Mouse (Mus musculus): Measurements from ENCODE around the gene Runx2. TPM values are rescaled to one million over a fixed set of nuclear protein-coding genes. Genes with fewer than 3 reads are reported as not detected.

Gene Runx2
- polyA plus RNA-seq, 1 experiment from 2014 or later = 0.23 TPM

- Histone ChIP-seq H3K4me3 (no peak overlapping the region), H3K4me1 (replicated peaks) (0 out of 2 replicates have a peak, but pooled peaks cover 4% of the 10 kb centered on the region), H3K36me3 (no peaks in the 10 kb centered on the region), H3K9me3 (replicated peaks) (no peaks in the 10 kb centered on the region), H3K27ac (no peak overlapping the region), H3K9ac (no peak overlapping the region), H3K27me3 (no peaks in the 10 kb centered on the region; the same call in none of the 2 replicates), H3K4me2 (no peak overlapping the region)
- no peak for ATAC-seq (replicated peaks; ENCODE audit: insufficient number of reproducible peaks, insufficient read depth, low FRiP score, low read depth)
- WGBS = 72% methylated on average over 26 of the region's 26 CpGs
Observed at GRCm38 (mm10) chr17:44613716-44614715, 200.6 kb downstream of the Runx2 start.

- H3K4me3 ChIP-seq = no peak overlapping the region
- H3K27me3 ChIP-seq = no peaks in the 10 kb centered on the region; the same call in none of the 2 replicates
- no peak overlapping the region for H3K9ac ChIP-seq
- no peak overlapping the region for H3K27ac ChIP-seq
- H3K4me2 ChIP-seq = no peak overlapping the region
- no peak for ATAC-seq (replicated peaks; ENCODE audit: insufficient number of reproducible peaks, insufficient read depth, low FRiP score, low read depth)
- 52% methylated on average over 8 of the region's 8 CpGs for WGBS
- no peaks in the 10 kb centered on the region for H3K4me1 ChIP-seq (replicated peaks)
- H3K9me3 ChIP-seq (replicated peaks) = no peaks in the 10 kb centered on the region
- no peaks in the 10 kb centered on the region for H3K36me3 ChIP-seq
Observed at GRCm38 (mm10) chr17:44612641-44613040, 202.0 kb downstream of the Runx2 start.

GRCm38 (mm10) chr17:44612002-44612401 is 202.6 kb downstream of the Runx2 start:
- Histone ChIP-seq H3K36me3 (no peaks in the 10 kb centered on the region), H3K27me3 (no peaks in the 10 kb centered on the region; the same call in none of the 2 replicates), H3K27ac (no peak overlapping the region), H3K9ac (no peak overlapping the region), H3K4me3 (no peak overlapping the region), H3K4me1 (replicated peaks) (no peaks in the 10 kb centered on the region), H3K9me3 (replicated peaks) (no peaks in the 10 kb centered on the region), H3K4me2 (no peak overlapping the region)
- WGBS = 88% methylated on average over 3 of the region's 3 CpGs
- ATAC-seq (replicated peaks; ENCODE audit: insufficient number of reproducible peaks, insufficient read depth, low FRiP score, low read depth) = no peak

- Histone ChIP-seq H3K4me3 (no peak overlapping the region), H3K27me3 (no peaks in the 10 kb centered on the region; the same call in none of the 2 replicates), H3K36me3 (no peaks in the 10 kb centered on the region), H3K27ac (no peak overlapping the region), H3K9ac (no peak overlapping the region), H3K4me2 (no peak overlapping the region), H3K9me3 (replicated peaks) (no peaks in the 10 kb centered on the region), H3K4me1 (replicated peaks) (no peaks in the 10 kb centered on the region)
- WGBS = 84% methylated on average over 4 of the region's 4 CpGs
- no peak for ATAC-seq (replicated peaks; ENCODE audit: insufficient number of reproducible peaks, insufficient read depth, low FRiP score, low read depth)
Observed at GRCm38 (mm10) chr17:44611543-44611942, 203.1 kb downstream of the Runx2 start.

GRCm38 (mm10) chr17:44610828-44611227 is 203.8 kb downstream of the Runx2 start:
- no peaks in the 10 kb centered on the region; the same call in none of the 2 replicates for H3K27me3 ChIP-seq
- H3K4me1 ChIP-seq (replicated peaks) = no peaks in the 10 kb centered on the region
- no peak for ATAC-seq (replicated peaks; ENCODE audit: insufficient number of reproducible peaks, insufficient read depth, low FRiP score, low read depth)
- no peak overlapping the region for H3K9ac ChIP-seq
- no peak overlapping the region for H3K27ac ChIP-seq
- no peaks in the 10 kb centered on the region for H3K9me3 ChIP-seq (replicated peaks)
- H3K36me3 ChIP-seq = no peaks in the 10 kb centered on the region
- 71% methylated on average over 6 of the region's 6 CpGs for WGBS
- no peak overlapping the region for H3K4me3 ChIP-seq
- H3K4me2 ChIP-seq = no peak overlapping the region

- H3K4me3 ChIP-seq = no peak overlapping the region
- H3K4me2 ChIP-seq = no peak overlapping the region
- H3K27me3 ChIP-seq = no peaks in the 10 kb centered on the region; the same call in none of the 2 replicates
- no peaks in the 10 kb centered on the region for H3K36me3 ChIP-seq
- no peaks in the 10 kb centered on the region for H3K9me3 ChIP-seq (replicated peaks)
- 59% methylated on average over 5 of the region's 5 CpGs for WGBS
- H3K4me1 ChIP-seq (replicated peaks) = no peaks in the 10 kb centered on the region
- no peak for ATAC-seq (replicated peaks; ENCODE audit: insufficient number of reproducible peaks, insufficient read depth, low FRiP score, low read depth)
- no peak overlapping the region for H3K9ac ChIP-seq
- no peak overlapping the region for H3K27ac ChIP-seq
Observed at GRCm38 (mm10) chr17:44609897-44610641, 204.5 kb downstream of the Runx2 start.

GRCm38 (mm10) chr17:44609356-44609755 is 205.2 kb downstream of the Runx2 start:
- H3K4me2 ChIP-seq = no peak overlapping the region
- no peak overlapping the region for H3K9ac ChIP-seq
- no peaks in the 10 kb centered on the region for H3K9me3 ChIP-seq (replicated peaks)
- H3K4me1 ChIP-seq (replicated peaks) = no peaks in the 10 kb centered on the region
- no peak for ATAC-seq (replicated peaks; ENCODE audit: insufficient number of reproducible peaks, insufficient read depth, low FRiP score, low read depth)
- no peaks in the 10 kb centered on the region; the same call in none of the 2 replicates for H3K27me3 ChIP-seq
- H3K36me3 ChIP-seq = no peaks in the 10 kb centered on the region
- no peak overlapping the region for H3K4me3 ChIP-seq
- H3K27ac ChIP-seq = no peak overlapping the region
- WGBS = 68% methylated on average over 10 of the region's 10 CpGs

- ATAC-seq (replicated peaks; ENCODE audit: insufficient number of reproducible peaks, insufficient read depth, low FRiP score, low read depth) = no peak
- no peak overlapping the region for H3K4me3 ChIP-seq
- H3K9ac ChIP-seq = no peak overlapping the region
- H3K36me3 ChIP-seq = no peaks in the 10 kb centered on the region
- no peaks in the 10 kb centered on the region; the same call in none of the 2 replicates for H3K27me3 ChIP-seq
- H3K27ac ChIP-seq = no peak overlapping the region
- no peak overlapping the region for H3K4me2 ChIP-seq
- H3K9me3 ChIP-seq (replicated peaks) = no peaks in the 10 kb centered on the region
- 37% methylated on average over 4 of the region's 4 CpGs for WGBS
- no peaks in the 10 kb centered on the region for H3K4me1 ChIP-seq (replicated peaks)
Observed at GRCm38 (mm10) chr17:44608907-44609306, 205.7 kb downstream of the Runx2 start.

- WGBS = 81% methylated on average over 8 of the region's 8 CpGs
- H3K9ac ChIP-seq = no peak overlapping the region
- no peaks in the 10 kb centered on the region for H3K9me3 ChIP-seq (replicated peaks)
- no peaks in the 10 kb centered on the region for H3K4me1 ChIP-seq (replicated peaks)
- no peaks in the 10 kb centered on the region for H3K36me3 ChIP-seq
- H3K4me2 ChIP-seq = no peak overlapping the region
- ATAC-seq (replicated peaks; ENCODE audit: insufficient number of reproducible peaks, insufficient read depth, low FRiP score, low read depth) = no peak
- H3K27ac ChIP-seq = no peak overlapping the region
- no peaks in the 10 kb centered on the region; the same call in none of the 2 replicates for H3K27me3 ChIP-seq
- no peak overlapping the region for H3K4me3 ChIP-seq
Observed at GRCm38 (mm10) chr17:44607383-44607782, 207.2 kb downstream of the Runx2 start.

- Histone ChIP-seq H3K36me3 (no peaks in the 10 kb centered on the region), H3K9me3 (replicated peaks) (no peaks in the 10 kb centered on the region), H3K4me1 (replicated peaks) (no peaks in the 10 kb centered on the region), H3K9ac (no peak overlapping the region), H3K4me3 (no peak overlapping the region), H3K4me2 (no peak overlapping the region), H3K27me3 (no peaks in the 10 kb centered on the region; the same call in none of the 2 replicates), H3K27ac (no peak overlapping the region)
- ATAC-seq (replicated peaks; ENCODE audit: insufficient number of reproducible peaks, insufficient read depth, low FRiP score, low read depth) = no peak
- WGBS = 77% methylated on average over 7 of the region's 7 CpGs
Observed at GRCm38 (mm10) chr17:44606245-44606644, 208.4 kb downstream of the Runx2 start.

- Histone ChIP-seq H3K36me3 (no peaks in the 10 kb centered on the region), H3K9me3 (replicated peaks) (no peaks in the 10 kb centered on the region), H3K4me2 (no peak overlapping the region), H3K4me1 (replicated peaks) (no peaks in the 10 kb centered on the region), H3K9ac (no peak overlapping the region), H3K27me3 (no peaks in the 10 kb centered on the region; the same call in 1 of the 2 replicates), H3K4me3 (no peak overlapping the region), H3K27ac (no peak overlapping the region)
- no peak for ATAC-seq (replicated peaks; ENCODE audit: insufficient number of reproducible peaks, insufficient read depth, low FRiP score, low read depth)
- WGBS = 79% methylated on average over 3 of the region's 3 CpGs
Observed at GRCm38 (mm10) chr17:44605749-44606148, 208.8 kb downstream of the Runx2 start.
